Mouse (Mus musculus) gastrocnemius, postnatal 36 days (tissue): ENCODE results near the gene Pax6. TPM values are rescaled to one million over a fixed set of nuclear protein-coding genes. Genes with fewer than 3 reads are reported as not detected.

Experiments used
- DNase-seq, 2 experiments: peaks; one replicate each; pipeline ENCODE4 v3.0.0; 2022
- intact Hi-C: fragments of 180-260 bp; cut with DNase I; formaldehyde crosslinking; loops from one replicate; pipeline ENCODE4 v1.15.1; 2025
- total RNA-seq, 2 experiments: library from RNA; stranded (reverse); gene quantifications; 2 replicates each; pipeline ENCODE4 v1.2.3; 2021

The Pax6 gene
- total RNA-seq, 2 experiments from 2014 or later, result not detected

DNA sequence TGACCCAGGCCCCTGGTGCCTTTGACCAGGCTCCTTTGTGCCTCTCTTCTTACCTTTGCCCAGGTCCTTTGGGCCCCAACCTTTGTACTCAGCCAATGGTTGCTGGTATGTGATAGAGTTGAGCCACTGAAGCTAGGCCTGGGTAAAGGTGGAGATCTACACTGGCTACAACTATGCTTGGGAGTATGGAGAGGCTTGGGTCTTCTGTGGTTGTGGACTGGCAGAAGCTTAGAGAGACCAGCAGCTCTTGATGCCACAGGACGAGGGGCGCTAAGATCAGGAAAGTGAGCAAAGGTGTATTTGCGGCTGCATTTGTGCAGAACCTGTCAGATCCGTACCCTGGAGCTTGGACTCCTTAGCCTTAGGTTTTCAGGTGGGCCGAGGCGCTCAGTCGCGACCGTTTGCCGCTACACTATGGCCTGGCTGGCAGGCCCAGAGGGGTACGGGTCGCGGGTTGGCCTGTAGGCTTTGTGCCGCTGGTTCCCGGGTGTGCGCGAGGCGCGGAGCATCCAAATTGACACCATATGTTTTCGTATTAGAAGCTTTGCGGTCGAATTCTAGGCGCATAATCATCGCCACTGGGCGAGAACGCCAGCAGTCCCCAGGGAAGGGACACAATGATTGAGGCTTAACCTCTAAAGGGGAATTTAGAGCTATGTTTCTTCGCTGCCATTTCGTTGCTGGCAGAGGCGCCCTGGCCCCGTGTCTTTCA, 12.5 kb downstream of the Pax6 start:
- DNase-seq, result no peak
- intact Hi-C loops, result no loop called here

GRCm38 (mm10) chr2:105682011-105682501, 13.4 kb downstream of the Pax6 start:
- DNase-seq, result no peak
- intact Hi-C loops, result no loop called here

- intact Hi-C loops, result no loop called here
- DNase-seq, result no peak
These were observed 14.1 kb downstream of the Pax6 start for GRCm38 (mm10) chr2:105682634-105683351.

DNA sequence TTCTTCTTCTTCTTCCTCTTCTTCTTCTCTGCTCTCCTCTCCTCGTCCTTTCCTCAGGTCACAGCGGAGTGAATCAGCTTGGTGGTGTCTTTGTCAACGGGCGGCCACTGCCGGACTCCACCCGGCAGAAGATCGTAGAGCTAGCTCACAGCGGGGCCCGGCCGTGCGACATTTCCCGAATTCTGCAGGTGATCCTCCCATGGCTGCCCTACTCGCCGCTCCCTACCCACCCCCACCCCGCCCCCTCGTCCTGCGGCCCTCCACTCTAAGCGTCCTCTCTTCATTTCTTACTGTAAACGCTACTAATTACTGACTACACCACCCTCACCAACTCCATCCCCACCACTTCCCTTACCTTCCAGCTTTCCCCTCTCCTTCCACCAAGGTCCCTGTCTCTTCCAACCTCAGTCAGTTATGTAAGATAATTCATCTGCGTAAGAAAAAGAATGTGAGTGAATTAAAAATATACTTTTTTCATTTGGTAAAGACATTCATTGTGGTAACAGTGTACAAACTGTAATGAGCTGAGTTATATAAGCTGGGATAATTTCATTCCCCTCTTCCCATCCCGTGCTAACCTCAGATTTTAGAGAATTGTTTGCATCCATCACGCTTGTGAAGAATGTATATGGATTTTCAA, 15.2 kb downstream of the Pax6 start:
- DNase-seq, result no peak
- intact Hi-C loops, result no loop called here

- DNase-seq, result no peak
- intact Hi-C loops, result no loop called here
These were observed 16.4 kb downstream of the Pax6 start for GRCm38 (mm10) chr2:105684991-105685650.

DNA sequence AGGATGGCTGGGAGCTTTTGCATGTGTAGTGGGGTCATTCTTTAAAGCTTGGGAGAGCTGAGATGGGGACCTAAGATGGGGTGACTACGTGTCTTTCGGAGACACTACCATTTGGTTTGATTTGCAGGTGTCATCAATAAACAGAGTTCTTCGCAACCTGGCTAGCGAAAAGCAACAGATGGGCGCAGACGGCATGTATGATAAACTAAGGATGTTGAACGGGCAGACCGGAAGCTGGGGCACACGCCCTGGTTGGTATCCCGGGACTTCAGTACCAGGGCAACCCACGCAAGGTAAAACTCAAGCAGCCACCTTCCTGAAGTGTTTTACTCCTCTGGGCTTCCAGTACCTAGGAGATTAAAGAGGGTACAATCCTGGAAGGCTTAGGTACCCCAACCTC, 17.0 kb downstream of the Pax6 start:
- intact Hi-C loops, result no loop called here
- DNase-seq, result no peak

DNA sequence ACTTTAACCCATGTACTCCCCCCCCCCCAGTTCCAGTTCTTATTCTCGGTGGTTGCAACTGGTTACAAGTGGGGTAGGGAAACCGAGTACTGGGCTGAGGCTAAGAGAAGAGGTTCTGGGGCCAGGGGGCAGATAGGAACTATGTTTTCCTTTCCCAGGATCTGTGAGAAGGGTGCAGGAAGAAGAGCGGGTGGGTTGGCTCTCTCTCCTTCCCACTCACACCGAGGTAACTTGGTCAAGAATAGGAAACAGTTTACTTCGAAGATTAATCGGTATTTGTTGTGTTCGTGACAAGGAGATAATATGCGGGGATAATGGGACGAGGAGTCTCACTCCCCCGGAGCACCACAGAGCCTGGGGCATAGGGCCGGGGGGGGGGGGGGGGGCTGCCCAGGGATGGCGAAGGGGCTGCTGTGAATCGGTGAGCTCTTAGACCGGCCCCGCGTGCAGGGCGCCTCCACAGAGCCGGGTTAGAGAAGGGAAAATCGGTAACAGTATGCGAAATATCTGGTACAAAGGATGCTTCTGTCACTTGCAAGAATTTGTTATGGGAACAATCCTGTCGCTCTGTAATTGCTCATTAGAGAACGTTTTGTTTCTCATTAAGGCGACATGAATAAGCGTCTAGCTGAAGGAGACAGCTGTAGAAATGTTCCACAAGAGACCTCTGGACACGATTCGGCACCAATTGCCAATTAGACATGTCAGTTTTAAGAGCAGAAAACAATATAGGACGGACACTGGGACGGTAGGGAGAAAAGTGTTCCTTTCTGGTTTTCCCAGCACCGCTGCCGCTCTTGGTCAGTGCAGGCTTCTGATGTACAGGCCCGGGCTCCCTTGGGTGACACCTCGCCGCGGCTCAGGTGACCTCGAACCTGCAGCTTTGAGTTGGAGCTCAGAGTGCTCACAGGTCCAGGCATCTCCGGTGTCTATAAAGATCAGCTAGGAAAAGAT, 17.9 kb downstream of the Pax6 start:
- DNase-seq, result no peak
- intact Hi-C loops, result no loop called here

GRCm38 (mm10) chr2:105687317-105687991, 18.8 kb downstream of the Pax6 start:
- no peak for DNase-seq
- intact Hi-C loops, result no loop called here

- intact Hi-C loops, result no loop called here
- no peak for DNase-seq
These were observed 19.3 kb downstream of the Pax6 start for GRCm38 (mm10) chr2:105688011-105688410.

- no peak for DNase-seq
- intact Hi-C loops, result no loop called here
These were observed 20.0 kb downstream of the Pax6 start for GRCm38 (mm10) chr2:105688436-105689303.

- no peak for DNase-seq
- intact Hi-C loops, result no loop called here
These were observed 20.6 kb downstream of the Pax6 start for GRCm38 (mm10) chr2:105689304-105689770.

DNA sequence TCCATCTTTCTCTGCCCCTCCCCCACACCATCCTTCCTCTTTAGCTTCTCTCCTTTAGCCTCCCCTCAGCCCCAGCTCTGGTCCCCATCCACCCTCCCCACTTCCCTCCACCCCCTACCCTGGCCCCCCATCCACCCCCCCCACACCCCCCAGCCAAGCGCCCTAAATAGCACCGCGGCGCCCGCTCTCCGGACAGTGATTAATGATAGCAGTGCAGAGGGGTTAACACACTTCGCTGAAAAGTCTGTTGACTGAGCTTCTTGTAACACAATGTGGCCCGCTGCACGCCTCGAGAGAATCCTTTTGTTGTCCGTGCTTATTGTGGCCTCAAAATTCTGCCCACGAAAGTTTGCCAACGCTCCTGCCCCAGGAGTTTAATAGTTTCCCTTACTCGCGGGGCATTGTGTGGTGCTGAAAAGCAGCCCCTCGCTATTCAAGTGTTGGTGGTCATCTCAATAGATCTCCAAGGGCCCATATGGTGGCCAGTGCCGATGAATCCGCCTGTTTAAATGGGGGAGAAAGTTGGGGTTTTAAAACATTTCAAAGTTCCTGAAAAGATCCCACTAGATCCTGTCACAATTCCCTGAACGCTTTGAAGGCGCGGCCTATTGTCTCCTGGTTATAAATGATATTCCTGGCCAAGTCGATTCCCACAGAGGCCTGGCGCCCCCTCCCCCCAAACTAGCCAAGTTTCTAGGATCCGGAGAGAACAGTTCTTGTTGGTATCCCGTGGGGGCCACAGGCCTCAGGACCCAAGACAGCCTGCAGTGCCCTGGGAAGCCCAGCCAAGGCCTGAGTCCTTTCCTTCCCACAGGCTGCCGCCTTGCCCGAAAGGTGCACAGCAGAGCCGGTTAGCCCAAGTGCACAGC, 21.3 kb downstream of the Pax6 start:
- intact Hi-C loops, result no loop called here
- DNase-seq, result no peak

DNA sequence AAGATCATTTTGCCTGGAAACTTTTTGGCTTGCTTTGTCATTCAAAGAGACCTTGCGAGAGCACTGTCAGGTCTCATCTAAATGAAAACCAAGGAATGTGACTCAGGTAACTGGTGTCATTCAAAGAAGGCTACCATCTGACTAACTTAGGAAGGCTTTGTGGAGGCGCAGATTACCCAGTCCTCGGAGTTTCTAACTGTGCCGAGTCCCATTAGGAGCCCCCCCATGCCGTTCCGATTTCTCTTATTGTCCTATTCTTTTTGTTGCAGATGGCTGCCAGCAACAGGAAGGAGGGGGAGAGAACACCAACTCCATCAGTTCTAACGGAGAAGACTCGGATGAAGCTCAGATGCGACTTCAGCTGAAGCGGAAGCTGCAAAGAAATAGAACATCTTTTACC, 22.6 kb downstream of the Pax6 start:
- intact Hi-C loops, result no loop called here
- no peak for DNase-seq

DNA sequence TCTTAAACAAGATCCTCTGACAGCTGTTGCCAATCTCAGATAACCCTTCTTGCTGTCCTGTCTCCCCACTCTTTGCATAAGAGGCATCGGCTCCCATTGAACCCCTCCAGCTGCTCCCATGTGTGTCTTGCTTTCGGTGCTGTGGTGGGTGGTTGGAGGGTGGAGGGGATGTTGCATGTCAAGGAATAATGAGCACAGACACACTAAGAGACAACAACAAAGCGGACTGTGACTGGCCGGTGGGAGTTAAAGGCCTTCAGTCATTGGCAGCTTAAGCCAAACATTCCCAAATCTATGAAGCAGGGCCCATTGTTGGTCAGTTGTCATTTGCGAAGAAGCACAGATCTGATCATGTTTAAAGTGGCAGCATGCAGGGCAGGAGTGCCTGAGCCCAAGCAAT, 29.0 kb downstream of the Pax6 start:
- no peak for DNase-seq
- intact Hi-C loops, result no loop called here

GRCm38 (mm10) chr2:105698631-105699030, 29.9 kb downstream of the Pax6 start:
- intact Hi-C loops, result no loop called here
- no peak for DNase-seq

GRCm38 (mm10) chr2:105701781-105702180, 33.1 kb downstream of the Pax6 start:
- intact Hi-C loops, result no loop called here
- DNase-seq, result no peak

DNA sequence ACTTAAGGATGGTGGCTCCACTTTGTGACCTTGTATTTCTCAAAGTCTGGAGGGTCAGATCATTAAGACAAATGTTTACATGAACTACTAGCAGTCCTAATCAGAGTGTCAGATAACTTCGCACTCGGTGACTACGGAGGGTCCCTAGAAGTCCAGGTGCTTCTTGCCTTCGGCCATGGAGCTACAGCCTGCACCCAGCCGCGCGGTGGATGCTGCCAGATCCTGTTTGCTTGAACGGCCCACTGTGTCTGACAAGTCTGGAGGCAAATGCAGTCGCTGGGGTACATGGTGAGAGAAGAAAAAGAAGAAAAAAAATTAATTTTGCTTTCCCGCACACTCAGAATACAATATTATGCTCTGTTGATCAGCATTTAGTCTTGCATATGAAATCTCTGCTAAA, 33.9 kb downstream of the Pax6 start:
- intact Hi-C loops, result no loop called here
- DNase-seq, result no peak
